Mouse (Mus musculus): ENCODE measurements at regions not wholly inside any gene's neighbourhood (a gene's known extent, or its start where the extent isn't known, plus 50 kb on each side); places are given as distances from the start of the nearest gene placed in this dataset.

DNA sequence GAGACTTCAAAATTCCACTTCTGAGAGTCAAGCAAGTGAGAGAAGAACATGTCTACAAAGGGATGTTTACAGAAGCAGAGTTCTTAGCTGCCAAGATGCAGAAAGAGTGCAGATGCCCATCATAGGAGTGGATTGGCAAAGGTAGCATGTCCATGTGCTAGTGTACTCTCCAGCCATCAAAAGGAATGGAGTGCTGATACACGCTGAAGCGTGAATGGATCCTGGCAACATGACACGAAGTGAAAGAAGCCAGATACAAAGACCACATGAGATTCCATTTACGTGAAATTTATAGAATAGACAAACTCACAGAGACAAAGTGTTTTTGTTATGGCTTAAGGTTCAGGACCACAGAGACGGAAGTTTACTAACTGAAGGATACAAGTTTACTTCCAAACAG is 118.4 kb upstream of the Bmp4 start:
- Histone ChIP-seq H3K79me2 (ENCODE audit: control insufficient read depth, insufficient read depth, low read length, poor library complexity) (no peaks in the 10 kb centered on the region), H3K4me3 (ENCODE audit: control insufficient read depth in 1 of 2, insufficient read depth in 1 of 2, low read depth in 2 of 2, low read length in 2 of 2) (no peak overlapping the region)
- TF ChIP-seq RCOR1 (IDR thresholded peaks at IDR 0.05; ENCODE audit: low read depth, low read length) (no peak), NELFE (IDR thresholded peaks at IDR 0.05; ENCODE audit: low read depth, low read length) (no peak), TBP (IDR thresholded peaks at IDR 0.05; ENCODE audit: low read depth, low read length) (no peak), MAFK (IDR thresholded peaks at IDR 0.05; ENCODE audit: borderline replicate concordance, low read depth, low read length) (no peak), ELF1 (IDR thresholded peaks at IDR 0.05; ENCODE audit: low read depth, low read length) (no peak), TCF12 (IDR thresholded peaks at IDR 0.05; ENCODE audit: low read depth, low read length) (no peak), POLR2AphosphoS2 (IDR thresholded peaks at IDR 0.05; ENCODE audit: low read length) (no peak), ZMIZ1 (IDR thresholded peaks at IDR 0.05; ENCODE audit: low read depth, low read length) (no peak), NRF1 (IDR thresholded peaks at IDR 0.05; ENCODE audit: insufficient read depth, low read depth, low read length, poor library complexity, severe bottlenecking) (no peak), POLR2AphosphoS5 (IDR thresholded peaks at IDR 0.05; ENCODE audit: borderline replicate concordance, low read depth, low read length) (no peak), MAX (IDR thresholded peaks at IDR 0.05; ENCODE audit: low read length) (no peak), MEF2A (IDR thresholded peaks at IDR 0.05; ENCODE audit: extremely low read depth, insufficient replicate concordance, low read depth, low read length, poor library complexity, severe bottlenecking) (no peak)

GRCm38 (mm10) chr14:46505266-46505665 is 114.8 kb upstream of the Bmp4 start:
- no peak for TF ChIP-seq TCF12 (IDR thresholded peaks at IDR 0.05; ENCODE audit: low read depth, low read length)
- TF ChIP-seq CTCF (IDR thresholded peaks at IDR 0.05 in 2 of 3, conservative IDR thresholded peaks at IDR 0.05 in 1 of 3; ENCODE audit: control insufficient read depth in 1 of 3, insufficient read depth in 1 of 3, low read depth in 2 of 3, low read length in 3 of 3, poor library complexity in 1 of 3, severe bottlenecking in 1 of 3): peak; percentile 20 to 30 (median 26); a peak in 5 of 6 replicates
- no peaks in the 10 kb centered on the region for H3K4me1 ChIP-seq (ENCODE audit: control insufficient read depth in 1 of 2, insufficient read depth in 2 of 2, low read length in 2 of 2)
- no peaks in the 10 kb centered on the region; a peak in 1 of 4 replicates for H3K27me3 ChIP-seq (ENCODE audit: control insufficient read depth in 1 of 2, insufficient read depth in 2 of 2, low read length in 2 of 2)
- H3K36me3 ChIP-seq (ENCODE audit: control insufficient read depth in 1 of 2, insufficient read depth in 2 of 2, low read length in 2 of 2): no peaks in the 10 kb centered on the region
- H3K9ac ChIP-seq (ENCODE audit: control insufficient read depth, low read depth, low read length, poor library complexity, severe bottlenecking): no peak overlapping the region
- DNase-seq (ENCODE audit: low read depth, low spot score): peak; percentile 12
- no peak overlapping the region for H3K4me3 ChIP-seq (ENCODE audit: control insufficient read depth in 1 of 2, insufficient read depth in 1 of 2, low read depth in 2 of 2, low read length in 2 of 2)
- H3K9me3 ChIP-seq (replicated peaks; ENCODE audit: insufficient read depth, low read length): no peaks in the 10 kb centered on the region
- no peak overlapping the region for H3K27ac ChIP-seq (ENCODE audit: control insufficient read depth, low read depth, low read length)
- no peaks in the 10 kb centered on the region for H3K79me2 ChIP-seq (ENCODE audit: control insufficient read depth, insufficient read depth, low read length, poor library complexity)

More for the DNA sequence above, 118.4 kb upstream of the Bmp4 start:
- Histone ChIP-seq H3K36me3 (ENCODE audit: control insufficient read depth in 1 of 2, insufficient read depth in 2 of 2, low read length in 2 of 2) (no peaks in the 10 kb centered on the region), H3K4me1 (ENCODE audit: control insufficient read depth in 1 of 2, insufficient read depth in 2 of 2, low read length in 2 of 2) (no peaks in the 10 kb centered on the region), H3K27me3 (ENCODE audit: control insufficient read depth in 1 of 2, insufficient read depth in 2 of 2, low read length in 2 of 2) (no peaks in the 10 kb centered on the region; a peak in 1 of 4 replicates), H3K27ac (ENCODE audit: control insufficient read depth, low read depth, low read length) (no peak overlapping the region), H3K9me3 (replicated peaks; ENCODE audit: insufficient read depth, low read length) (no peaks in the 10 kb centered on the region), H3K9ac (ENCODE audit: control insufficient read depth, low read depth, low read length, poor library complexity, severe bottlenecking) (no peak overlapping the region)
- DNase-seq (ENCODE audit: low read depth, low spot score): no peak

- no peaks in the 10 kb centered on the region for H3K79me2 ChIP-seq (ENCODE audit: control insufficient read depth, insufficient read depth, low read length, poor library complexity)
- H3K4me1 ChIP-seq (ENCODE audit: control insufficient read depth in 1 of 2, insufficient read depth in 2 of 2, low read length in 2 of 2): no peaks in the 10 kb centered on the region
- H3K27me3 ChIP-seq (ENCODE audit: control insufficient read depth in 1 of 2, insufficient read depth in 2 of 2, low read length in 2 of 2): no peaks in the 10 kb centered on the region
- H3K9me3 ChIP-seq (replicated peaks; ENCODE audit: insufficient read depth, low read length): no peaks in the 10 kb centered on the region
- no peak overlapping the region for H3K4me3 ChIP-seq (ENCODE audit: control insufficient read depth in 1 of 2, insufficient read depth in 1 of 2, low read depth in 2 of 2, low read length in 2 of 2)
- no peak overlapping the region for H3K9ac ChIP-seq (ENCODE audit: control insufficient read depth, low read depth, low read length, poor library complexity, severe bottlenecking)
- no peak overlapping the region for H3K27ac ChIP-seq (ENCODE audit: control insufficient read depth, low read depth, low read length)
- no peak for TF ChIP-seq GATA1 (IDR thresholded peaks at IDR 0.05; ENCODE audit: low read depth, low read length)
- no peak for TF ChIP-seq CTCF (IDR thresholded peaks at IDR 0.05 in 2 of 3, conservative IDR thresholded peaks at IDR 0.05 in 1 of 3; ENCODE audit: control insufficient read depth in 1 of 3, insufficient read depth in 1 of 3, low read depth in 2 of 3, low read length in 3 of 3, poor library complexity in 1 of 3, severe bottlenecking in 1 of 3)
- no peak for TF ChIP-seq MAX (IDR thresholded peaks at IDR 0.05; ENCODE audit: low read length)
- no peak for TF ChIP-seq ZNF384 (IDR thresholded peaks at IDR 0.05; ENCODE audit: low read depth, low read length)
- no peak for TF ChIP-seq BHLHE40 (IDR thresholded peaks at IDR 0.05; ENCODE audit: borderline replicate concordance, low read depth, low read length)
- TF ChIP-seq USF2 (IDR thresholded peaks at IDR 0.05; ENCODE audit: borderline replicate concordance in 1 of 2, insufficient read depth in 1 of 2, low read depth in 1 of 2, low read length in 2 of 2): no peak
- no peak for TF ChIP-seq ZKSCAN1 (IDR thresholded peaks at IDR 0.05; ENCODE audit: low read depth, low read length)
- TF ChIP-seq MEF2A (IDR thresholded peaks at IDR 0.05; ENCODE audit: extremely low read depth, insufficient replicate concordance, low read depth, low read length, poor library complexity, severe bottlenecking): no peak
- no peak for TF ChIP-seq E2F4 (IDR thresholded peaks at IDR 0.05; ENCODE audit: borderline replicate concordance, low read depth, low read length)
- TF ChIP-seq MAZ (IDR thresholded peaks at IDR 0.05; ENCODE audit: low read depth, low read length): no peak
- TF ChIP-seq USF1 (IDR thresholded peaks at IDR 0.05; ENCODE audit: low read depth, low read length): no peak
- no peak for TF ChIP-seq NELFE (IDR thresholded peaks at IDR 0.05; ENCODE audit: low read depth, low read length)
- DNase-seq (ENCODE audit: low read depth, low spot score): no peak
- no peaks in the 10 kb centered on the region for H3K36me3 ChIP-seq (ENCODE audit: control insufficient read depth in 1 of 2, insufficient read depth in 2 of 2, low read length in 2 of 2)
Measured at GRCm38 (mm10) chr14:46491601-46492000, 101.1 kb upstream of the Bmp4 start.
